Mouse (Mus musculus) liver, embryonic 15.5 days (tissue): Measurements from ENCODE around the gene Sipa1. TPM values are rescaled to one million over a fixed set of nuclear protein-coding genes. Genes with fewer than 3 reads are reported as not detected.

ENCODE experiments used
- ATAC-seq: fragments of 200-750 bp; cut with Nextera tagmentation; 2 replicates; pipeline ENCODE4 v1.8.0; 2017; ENCODE audit warnings: moderate number of reproducible peaks, mild to moderate bottlenecking, moderate library complexity; ENCODE audit not compliant: insufficient read depth
- H3K27ac ChIP-seq: fragments of 300-500 bp; sonication (generic); replicated peaks from 2 replicates; pipeline ENCODE4 v1.5.1; 2015; ENCODE audit warnings: mild to moderate bottlenecking, inconsistent platforms
- H3K27me3 ChIP-seq: fragments of 300-500 bp; sonication (generic); 2 replicates; pipeline ENCODE4 v1.6.1; 2015; ENCODE audit warnings: mild to moderate bottlenecking, inconsistent platforms
- H3K36me3 ChIP-seq: fragments of 300-500 bp; sonication (generic); replicated peaks from 2 replicates; pipeline ENCODE4 v1.6.1; 2015; ENCODE audit warnings: moderate library complexity, mild to moderate bottlenecking, inconsistent platforms
- H3K4me1 ChIP-seq: fragments of 300-500 bp; sonication (generic); replicated peaks from 2 replicates; pipeline ENCODE4 v1.6.1; 2015; ENCODE audit warnings: inconsistent platforms
- H3K4me2 ChIP-seq: fragments of 300-500 bp; sonication (generic); 2 replicates; pipeline ENCODE4 v1.6.1; 2015; ENCODE audit warnings: moderate library complexity, mild to moderate bottlenecking, inconsistent platforms
- H3K4me3 ChIP-seq: fragments of 300-500 bp; sonication (generic); replicated peaks from 2 replicates; pipeline ENCODE4 v1.5.1; 2015; ENCODE audit warnings: mild to moderate bottlenecking, inconsistent platforms
- H3K9ac ChIP-seq: fragments of 300-500 bp; sonication (generic); 2 replicates; pipeline ENCODE4 v1.6.1; 2015; ENCODE audit warnings: moderate library complexity, mild to moderate bottlenecking, inconsistent platforms
- H3K9me3 ChIP-seq: fragments of 300-500 bp; sonication (generic); replicated peaks from 2 replicates; pipeline ENCODE4 v1.6.1; 2016; ENCODE audit warnings: inconsistent platforms
- WGBS: fragments of 180-500 bp; shearing (Covaris S2); methylation state at CpG from one replicate; pipeline ENCODE4 v1.1.7; 2015; ENCODE audit warnings: mixed read lengths; ENCODE audit not compliant: insufficient replicate concordance; 5-methylcytosine and 5-hydroxymethylcytosine counted together
- polyA plus RNA-seq: library from polyadenylated mRNA; unstranded; fragments of >200 nt; fragmentation: Nextera tagmentation; extraction: Ambion mirVana; gene quantifications from 2 replicates; pipeline ENCODE4 v1.2.1, GENCODE M21; 2015

The Sipa1 gene
- 28.2 and 32.5 TPM in 2 replicates for polyA plus RNA-seq

DNA sequence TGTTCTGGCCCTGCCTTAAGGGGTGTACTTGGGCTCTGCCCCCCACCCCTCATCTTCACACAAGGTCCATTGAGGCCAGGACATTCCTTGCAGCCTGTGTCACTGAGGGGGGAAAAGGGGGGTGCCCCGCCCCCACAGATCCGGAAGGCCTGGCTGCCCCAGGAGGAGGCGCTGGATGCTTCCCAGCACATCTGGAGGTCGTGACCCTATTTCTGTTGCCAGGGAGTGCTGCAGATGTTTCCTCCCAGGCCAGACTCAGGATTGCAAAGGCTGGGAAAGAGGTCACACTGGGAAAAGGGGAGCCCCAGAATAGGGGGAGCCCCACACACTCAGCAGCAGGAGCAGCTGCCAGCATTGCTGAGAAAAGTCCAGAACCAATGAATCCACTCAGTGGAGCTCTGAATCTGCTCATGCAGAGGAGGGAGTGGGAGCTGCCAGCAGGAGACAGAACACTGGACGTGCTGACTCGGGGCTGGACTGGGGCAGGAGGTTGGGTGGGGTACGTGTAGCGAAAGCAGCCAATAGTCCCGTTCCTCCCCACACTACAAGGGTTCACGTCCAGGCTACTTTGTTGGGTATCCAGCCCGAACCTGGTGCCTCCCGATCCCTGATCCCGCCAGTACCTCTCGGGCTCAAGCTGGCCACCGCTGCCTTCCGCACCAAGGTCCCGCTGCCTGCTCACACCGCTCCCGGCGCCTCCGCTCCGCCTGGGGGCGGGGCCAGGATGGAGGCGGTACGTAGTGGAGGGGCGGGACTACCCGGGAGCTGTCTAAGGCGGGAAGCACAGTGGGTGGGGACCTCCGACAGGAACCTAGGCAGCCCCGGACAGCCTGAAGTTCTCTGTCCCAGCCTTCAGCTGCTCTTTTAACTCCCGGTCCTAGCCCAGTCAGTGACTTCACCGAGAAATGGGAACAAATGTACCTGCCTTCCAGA is at the start of gene Sipa1:
Sipa1 (minus strand) TSS at position 727 of the 933 bp plus-strand sequence.
- H3K4me1 ChIP-seq = peaks cover 83% of the 10 kb centered on the region
- peak within 1 kb of the TSS; percentile 89 for H3K4me2 ChIP-seq
- peak; percentile 81 for ATAC-seq
- peak within 1 kb of the TSS; percentile 98 for H3K27ac ChIP-seq
- H3K9me3 ChIP-seq = no peaks in the 10 kb centered on the region
- H3K9ac ChIP-seq = peak within 1 kb of the TSS; percentile 87
- peaks cover 58% of the 10 kb centered on the region for H3K36me3 ChIP-seq
- WGBS = 1% methylated on average over 32 of the region's 32 CpGs
- H3K27me3 ChIP-seq = no peaks in the 10 kb centered on the region
- peak within 1 kb of the TSS; percentile 78 for H3K4me3 ChIP-seq

DNA sequence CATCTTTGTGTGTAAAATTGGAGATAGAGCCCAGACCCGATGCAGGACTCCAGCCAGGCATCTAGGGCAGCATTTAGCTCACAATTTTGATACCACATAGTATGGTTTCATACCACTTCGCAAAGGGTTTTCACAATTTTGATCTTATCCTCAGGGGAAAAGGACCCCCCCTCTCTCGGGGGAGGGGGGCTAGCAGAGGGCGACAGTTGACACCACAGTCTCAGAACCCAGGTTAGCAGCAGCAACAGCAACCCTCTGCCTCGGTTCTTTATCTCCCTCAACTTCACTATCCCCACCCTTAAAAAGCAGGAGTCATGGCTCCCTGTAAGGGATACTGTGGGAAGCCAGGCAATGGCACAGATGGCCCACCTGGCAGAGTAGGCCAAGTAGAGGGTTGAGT is 49.7 kb upstream of the Sipa1 start:
- ATAC-seq = no peak
- Histone ChIP-seq H3K27ac (peak overlapping the region; percentile 31), H3K4me3 (peak overlapping the region; percentile 6; the same call in 1 of the 2 replicates), H3K36me3 (peaks cover 99% of the 10 kb centered on the region), H3K27me3 (no peaks in the 10 kb centered on the region), H3K9me3 (no peaks in the 10 kb centered on the region), H3K9ac (0 out of 2 replicates have a peak overlapping the region, but pooled peaks have one; percentile 0), H3K4me2 (peak overlapping the region; percentile 38), H3K4me1 (peaks cover 73% of the 10 kb centered on the region)
- WGBS = 57% methylated on average over 5 of the region's 5 CpGs

DNA sequence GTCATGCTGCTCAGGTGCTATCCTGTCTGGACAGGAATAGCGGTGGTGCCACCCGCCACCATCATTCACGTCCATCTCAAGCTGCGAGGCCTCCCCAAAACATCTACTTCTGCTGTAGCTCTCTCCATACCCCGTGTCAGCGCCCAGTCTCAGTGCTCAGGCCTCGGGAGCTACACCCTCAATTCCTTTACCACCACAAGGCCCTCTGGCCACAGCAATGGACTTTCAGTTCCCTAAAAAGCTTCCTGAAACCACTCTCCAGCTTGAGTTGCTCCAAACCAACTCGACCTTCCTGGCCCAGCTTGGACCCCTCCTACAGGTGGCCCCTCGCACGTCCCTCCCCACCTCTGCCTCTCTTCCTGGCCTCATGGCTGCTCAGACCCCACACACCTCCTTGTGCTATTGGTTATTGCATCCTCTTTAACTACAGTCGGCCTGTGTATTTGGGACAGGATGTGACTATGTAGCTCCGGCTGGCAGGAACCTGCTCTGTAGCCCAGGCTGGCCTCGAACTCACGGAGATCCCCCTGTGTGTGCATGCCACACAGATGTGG is 48.5 kb upstream of the Sipa1 start:
- Histone ChIP-seq H3K4me2 (no peak overlapping the region), H3K27me3 (no peaks in the 10 kb centered on the region), H3K4me3 (no peak overlapping the region), H3K36me3 (peaks cover 99% of the 10 kb centered on the region), H3K27ac (peak overlapping the region; percentile 31), H3K9me3 (no peaks in the 10 kb centered on the region), H3K9ac (no peak overlapping the region), H3K4me1 (peaks cover 63% of the 10 kb centered on the region)
- WGBS = 76% methylated on average over 14 of the region's 14 CpGs
- 0 out of 2 replicates have a peak, but pooled peaks have one; percentile 6 for ATAC-seq

DNA sequence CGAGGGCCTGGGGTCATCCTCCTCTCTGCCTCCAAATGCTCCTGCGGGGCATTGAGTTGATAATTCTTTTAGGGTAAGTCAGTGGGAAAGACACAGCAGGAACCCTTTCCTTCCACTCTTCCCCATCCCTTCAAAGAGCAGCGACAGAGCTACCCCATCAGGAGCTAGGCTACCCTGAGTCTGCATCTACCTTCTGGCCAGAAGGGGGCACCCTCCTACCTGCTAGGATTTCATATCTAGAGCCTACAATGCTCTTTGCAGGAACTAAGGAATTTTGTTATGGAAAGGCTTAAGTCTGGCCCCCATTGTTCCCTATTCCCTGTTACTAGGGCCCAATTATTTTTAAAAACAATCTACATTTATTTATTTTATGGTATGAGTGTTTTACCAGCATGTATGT is 47.7 kb upstream of the Sipa1 start:
- H3K36me3 ChIP-seq = peaks cover 99% of the 10 kb centered on the region
- H3K27me3 ChIP-seq = no peaks in the 10 kb centered on the region
- H3K4me2 ChIP-seq = no peak overlapping the region
- 45% methylated on average over 3 of the region's 3 CpGs for WGBS
- no peak for ATAC-seq
- H3K4me1 ChIP-seq = peaks cover 62% of the 10 kb centered on the region
- H3K27ac ChIP-seq = 0 out of 2 replicates have a peak overlapping the region, but pooled peaks have one; percentile 6
- H3K4me3 ChIP-seq = no peak overlapping the region
- no peak overlapping the region for H3K9ac ChIP-seq
- no peaks in the 10 kb centered on the region for H3K9me3 ChIP-seq

DNA sequence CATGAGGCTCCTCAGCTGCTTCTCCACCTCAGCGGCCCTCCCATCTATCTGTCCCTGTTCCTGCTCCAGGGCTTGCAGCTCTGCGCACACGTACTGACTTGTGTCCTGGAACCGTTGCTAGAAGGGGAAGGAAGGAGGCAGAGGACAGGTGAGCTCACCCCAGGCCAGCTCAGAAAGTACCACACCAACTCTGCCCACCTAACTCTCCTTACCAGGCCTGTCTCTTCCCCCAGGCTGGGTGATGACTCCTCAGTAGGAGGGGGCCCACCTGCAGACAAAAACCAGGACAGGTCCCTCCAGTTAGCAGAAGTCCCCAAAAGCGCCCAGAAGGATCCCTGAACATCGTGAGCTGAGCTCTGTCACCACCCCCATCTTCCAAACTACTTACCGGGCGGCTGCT is 47.1 kb upstream of the Sipa1 start:
- 94% methylated on average over 8 of the region's 8 CpGs for WGBS
- no peak overlapping the region for H3K9ac ChIP-seq
- H3K27me3 ChIP-seq = no peaks in the 10 kb centered on the region
- no peak for ATAC-seq
- no peak overlapping the region for H3K4me3 ChIP-seq
- peaks cover 97% of the 10 kb centered on the region for H3K36me3 ChIP-seq
- H3K9me3 ChIP-seq = no peaks in the 10 kb centered on the region
- H3K4me1 ChIP-seq = peaks cover 62% of the 10 kb centered on the region
- no peak overlapping the region for H3K4me2 ChIP-seq
- H3K27ac ChIP-seq = 0 out of 2 replicates have a peak overlapping the region, but pooled peaks have one; percentile 6

DNA sequence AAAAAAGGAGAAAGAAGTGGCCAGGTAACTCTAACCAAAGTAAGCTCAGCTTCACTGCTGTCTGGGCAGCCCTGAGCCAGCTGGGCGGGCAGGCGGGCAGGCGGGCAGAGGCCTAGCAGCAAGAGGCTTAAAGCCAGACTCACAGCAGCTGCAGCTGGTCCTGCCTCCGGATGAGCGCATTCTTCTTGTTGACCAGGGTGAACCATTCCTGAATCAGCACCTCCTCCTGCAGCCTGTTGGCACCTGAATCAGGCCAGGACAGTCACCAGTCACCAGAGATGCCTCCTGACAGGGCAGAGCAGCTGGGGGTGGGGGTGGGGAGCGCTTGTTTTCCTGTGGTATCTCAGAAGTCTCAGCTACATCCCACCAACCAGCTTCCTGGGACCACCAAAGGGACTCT is 46.6 kb upstream of the Sipa1 start:
- peaks cover 92% of the 10 kb centered on the region for H3K36me3 ChIP-seq
- no peak overlapping the region for H3K9ac ChIP-seq
- H3K4me3 ChIP-seq = no peak overlapping the region
- 94% methylated on average over 6 of the region's 6 CpGs for WGBS
- no peak overlapping the region for H3K27ac ChIP-seq
- no peaks in the 10 kb centered on the region for H3K27me3 ChIP-seq
- no peak for ATAC-seq
- H3K9me3 ChIP-seq = no peaks in the 10 kb centered on the region
- H3K4me1 ChIP-seq = peaks cover 62% of the 10 kb centered on the region
- H3K4me2 ChIP-seq = no peak overlapping the region

GRCm38 (mm10) chr19:5704801-5705571 is 41.5 kb upstream of the Sipa1 start:
- Histone ChIP-seq H3K27me3 (no peaks in the 10 kb centered on the region), H3K36me3 (peaks cover 83% of the 10 kb centered on the region), H3K4me1 (peaks cover 41% of the 10 kb centered on the region), H3K4me3 (0 out of 2 replicates have a peak overlapping the region, but pooled peaks have one; percentile 12), H3K4me2 (peak overlapping the region; percentile 57), H3K9me3 (no peaks in the 10 kb centered on the region), H3K9ac (peak overlapping the region; percentile 49; the same call in 1 of the 2 replicates), H3K27ac (peak overlapping the region; percentile 86)
- 36% methylated on average over 10 of the region's 10 CpGs for WGBS
- peak; percentile 82 for ATAC-seq

DNA sequence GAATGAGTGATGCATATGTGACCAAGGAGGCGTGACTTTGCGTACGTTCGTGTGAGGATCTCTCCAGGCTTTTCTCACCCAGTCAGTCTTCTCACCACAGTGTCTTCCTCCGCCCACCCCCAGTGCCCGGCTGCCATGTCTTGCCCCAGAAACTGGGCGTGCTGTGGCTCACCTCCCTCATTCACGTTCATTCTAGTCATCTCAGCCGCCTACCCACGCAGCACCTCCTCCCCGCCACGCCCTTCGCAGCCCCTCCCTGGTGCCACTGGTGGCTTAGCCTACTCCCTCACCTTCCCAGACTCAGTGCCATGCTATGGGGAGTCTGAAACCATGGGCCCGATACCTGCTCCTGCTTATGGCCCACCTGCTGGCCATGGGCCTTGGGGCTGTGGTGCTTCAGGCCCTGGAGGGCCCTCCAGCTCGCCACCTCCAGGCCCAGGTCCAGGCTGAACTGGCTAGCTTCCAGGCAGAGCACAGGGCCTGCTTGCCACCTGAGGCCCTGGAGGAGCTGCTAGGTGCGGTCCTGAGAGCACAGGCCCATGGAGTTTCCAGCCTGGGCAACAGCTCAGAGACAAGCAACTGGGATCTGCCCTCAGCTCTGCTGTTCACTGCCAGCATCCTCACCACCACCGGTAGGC is 40.8 kb upstream of the Sipa1 start, which contains the start of gene Kcnk7:
Kcnk7 (plus strand) TSS at position 205 of the 638 bp plus-strand sequence.
- Histone ChIP-seq H3K27ac (peak within 1 kb of the TSS; percentile 86), H3K9me3 (no peaks in the 10 kb centered on the region), H3K4me1 (peaks cover 41% of the 10 kb centered on the region), H3K36me3 (peaks cover 84% of the 10 kb centered on the region), H3K4me2 (peak within 1 kb of the TSS; percentile 57), H3K9ac (peak within 1 kb of the TSS; percentile 49), H3K4me3 (peak within 1 kb of the TSS; percentile 12; the same call in 1 of the 2 replicates), H3K27me3 (no peaks in the 10 kb centered on the region)
- 54% methylated on average over 17 of the region's 17 CpGs for WGBS
- peak; percentile 71 for ATAC-seq

DNA sequence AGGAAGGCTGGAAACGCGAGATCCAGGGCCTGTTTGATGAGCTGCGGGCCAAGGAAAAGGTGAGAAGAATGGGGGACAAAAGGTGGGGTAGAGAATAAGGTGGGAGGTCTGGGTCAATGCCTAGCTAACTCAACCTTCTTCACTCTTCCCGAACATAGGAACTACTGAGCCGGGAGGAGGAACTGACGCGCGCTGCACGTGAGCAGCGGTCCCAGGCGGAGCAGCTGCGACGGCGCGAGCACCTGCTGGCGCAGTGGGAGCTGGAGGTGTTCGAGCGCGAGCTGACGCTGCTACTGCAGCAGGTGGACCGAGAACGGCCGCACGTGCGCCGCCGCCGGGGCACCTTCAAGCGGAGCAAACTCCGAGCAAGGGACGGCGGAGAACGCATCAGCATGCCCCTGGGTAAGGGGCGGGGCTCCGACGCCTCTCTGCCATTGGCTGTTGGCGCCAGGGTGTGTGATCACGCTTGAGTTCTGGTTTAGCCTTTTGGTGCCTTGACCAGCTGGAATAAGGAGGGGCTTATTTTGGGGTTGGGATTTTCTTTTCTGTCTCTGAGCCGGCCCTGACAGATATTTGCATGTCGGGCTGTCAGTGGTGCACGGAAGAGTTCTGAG is 32.4 kb upstream of the Sipa1 start:
- Histone ChIP-seq H3K4me2 (no peak overlapping the region), H3K27ac (no peak overlapping the region), H3K9ac (no peak overlapping the region), H3K4me1 (peaks cover 28% of the 10 kb centered on the region), H3K36me3 (peaks cover 98% of the 10 kb centered on the region), H3K4me3 (no peak overlapping the region), H3K9me3 (no peaks in the 10 kb centered on the region), H3K27me3 (no peaks in the 10 kb centered on the region)
- WGBS = 86% methylated on average over 41 of the region's 41 CpGs
- ATAC-seq = no peak

- Histone ChIP-seq H3K27ac (no peak overlapping the region), H3K36me3 (peaks cover 81% of the 10 kb centered on the region), H3K4me2 (peak overlapping the region; percentile 99; the same call in 1 of the 2 replicates), H3K9me3 (no peaks in the 10 kb centered on the region), H3K4me1 (peaks cover 49% of the 10 kb centered on the region), H3K9ac (no peak overlapping the region), H3K27me3 (no peaks in the 10 kb centered on the region), H3K4me3 (no peak overlapping the region)
- ATAC-seq = no peak
- 78% methylated on average over 6 of the region's 6 CpGs for WGBS
Observed at GRCm38 (mm10) chr19:5693801-5694200, 30.3 kb upstream of the Sipa1 start.
